ENCODE assay signal across 10 mouse cellular contexts in genomic region chr19:40995449-40996401, GRCm38 (mm10). TPM values are rescaled to one million over a fixed set of nuclear protein-coding genes. Genes with fewer than 3 reads are reported as not detected.
DNase-seq lines count a peak whose midpoint lies in the region; ATAC-seq and TF ChIP-seq lines count a peak whose summit lies in the region.
"Had no signal": no experiment of that assay in that cellular context is flagged by ENCODE, and none has a peak within 500 bp of the region (broad histone marks: within the 10 kb centered on the region; RNA-seq: fewer than 3 reads in every experiment).

No protein-coding gene starts in this region.

- no peak for TF ChIP-seq CTCF in lung, embryonic 14.5 days (IDR thresholded peaks at IDR 0.05; ENCODE audit: low read depth)
- no peak for TF ChIP-seq CTCF in brain, embryonic 14.5 days (IDR thresholded peaks at IDR 0.05; ENCODE audit: borderline replicate concordance, extremely low read depth, insufficient read depth, insufficient read length)
- TF ChIP-seq CTCF in spleen, adult 2 months (IDR thresholded peaks at IDR 0.05; ENCODE audit: extremely low read depth, insufficient read depth, insufficient read length, insufficient replicate concordance), result no peak

- H3K27me3 ChIP-seq in lung, embryonic 14.5 days (ENCODE audit: insufficient read depth, low read length), result no peaks in the 10 kb centered on the region
- H3K27me3 ChIP-seq in spleen, adult 2 months (ENCODE audit: control insufficient read depth, insufficient read depth, low read length), result no peaks in the 10 kb centered on the region
- H3K27me3 ChIP-seq in heart, embryonic 12.5 days (replicated peaks), result no peaks in the 10 kb centered on the region
- H3K27me3 ChIP-seq: midbrain, embryonic 13.5 days had no signal

- no peak for TF ChIP-seq POLR2A in brain, embryonic 14.5 days (IDR thresholded peaks at IDR 0.05; ENCODE audit: borderline replicate concordance, extremely low read depth, insufficient read depth, insufficient read length, poor library complexity, severe bottlenecking)
- TF ChIP-seq POLR2A in spleen, adult 2 months (IDR thresholded peaks at IDR 0.05; ENCODE audit: low read depth, low read length), result no peak; the same call in 1 of the 2 replicates

- H3K4me3 ChIP-seq in lung, embryonic 14.5 days (ENCODE audit: low read depth, low read length), result no peak overlapping the region
- peak overlapping the region; percentile 47 for H3K4me3 ChIP-seq in spleen, adult 2 months (ENCODE audit: extremely low read depth, insufficient read depth, insufficient read length)
- no peak overlapping the region for H3K4me3 ChIP-seq in heart, embryonic 12.5 days
- H3K4me3 ChIP-seq: midbrain, embryonic 13.5 days had no signal

- H3K9me3 ChIP-seq in lung, embryonic 14.5 days (ENCODE audit: low read depth, low read length), result no peaks in the 10 kb centered on the region
- no peaks in the 10 kb centered on the region for H3K9me3 ChIP-seq in heart, embryonic 12.5 days (replicated peaks)
- H3K9me3 ChIP-seq: midbrain, embryonic 13.5 days had no signal

- WGBS in lung, embryonic 14.5 days, result 40% methylated on average over 21 of the region's 21 CpGs
- 18% methylated on average over 21 of the region's 21 CpGs for WGBS in spleen, adult 2 months
- 54% methylated on average over 21 of the region's 21 CpGs for WGBS in heart, embryonic 12.5 days

- no peaks in the 10 kb centered on the region for H3K36me3 ChIP-seq in lung, embryonic 14.5 days (ENCODE audit: insufficient read depth)
- no peaks in the 10 kb centered on the region for H3K36me3 ChIP-seq in spleen, adult 2 months (ENCODE audit: control insufficient read depth, insufficient read depth, low read length)
- H3K36me3 ChIP-seq in heart, embryonic 12.5 days, result no peaks in the 10 kb centered on the region
- H3K36me3 ChIP-seq: midbrain, embryonic 13.5 days had no signal

- no peaks in the 10 kb centered on the region for H3K4me1 ChIP-seq in lung, embryonic 14.5 days (ENCODE audit: insufficient read depth)
- H3K4me1 ChIP-seq in spleen, adult 2 months (ENCODE audit: control insufficient read depth, insufficient read depth, insufficient read length), result peaks cover 31% of the 10 kb centered on the region
- H3K4me1 ChIP-seq in heart, embryonic 12.5 days (replicated peaks), result no peaks in the 10 kb centered on the region
- H3K4me1 ChIP-seq: midbrain, embryonic 13.5 days had no signal

- no peak for DNase-seq in lung, embryonic 14.5 days
- DNase-seq in lung, postnatal 10 days, result no peak
- peak; percentile 84 for DNase-seq in brain, embryonic 14.5 days (ENCODE audit: low read depth)
- peak; percentile 34 to 55 for DNase-seq in kidney, adult 8-10 months
- DNase-seq in spleen, adult 2 months (ENCODE audit: low read depth in 1 of 2, low spot score in 2 of 2), result peak; percentile 56 to 59
- DNase-seq in adrenal gland, adult (ENCODE audit: inconsistent age in 2 of 2, low spot score in 1 of 2), result no peak

- no peak overlapping the region for H3K9ac ChIP-seq in lung, embryonic 14.5 days
- H3K9ac ChIP-seq in heart, embryonic 12.5 days, result no peak overlapping the region
- H3K9ac ChIP-seq: midbrain, embryonic 13.5 days had no signal

- 0 out of 2 replicates have a peak overlapping the region, but pooled peaks have one; percentile 6 for H3K27ac ChIP-seq in lung, embryonic 14.5 days (ENCODE audit: low read depth)
- peak overlapping the region; percentile 91 for H3K27ac ChIP-seq in spleen, adult 2 months (ENCODE audit: insufficient read depth, low read length)
- H3K27ac ChIP-seq in heart, embryonic 12.5 days (ENCODE audit: poor library complexity, severe bottlenecking), result no peak overlapping the region
- H3K27ac ChIP-seq: midbrain, embryonic 13.5 days had no signal

- no peak for ATAC-seq in lung, embryonic 14.5 days (ENCODE audit: insufficient read depth)
- no peak for ATAC-seq in heart, embryonic 12.5 days (ENCODE audit: insufficient number of reproducible peaks, low FRiP score)
- ATAC-seq: midbrain, embryonic 13.5 days had no signal

- H3K4me2 ChIP-seq in lung, embryonic 14.5 days, result no peak overlapping the region
- no peak overlapping the region for H3K4me2 ChIP-seq in heart, embryonic 12.5 days
- H3K4me2 ChIP-seq: midbrain, embryonic 13.5 days had no signal

RNA-seq across cellular contexts. Expression of gene Blnk, which starts 1.4 kb away (rescaled TPM):
- polyA plus RNA-seq in lung, embryonic 14.5 days (2014; fragmentation: Nextera tagmentation; extraction: Ambion mirVana), result 0.83 and 1.2 TPM in 2 replicates
- 0.25 and 0.53 TPM in 2 replicates for polyA plus RNA-seq in brain, embryonic 14.5 days (2012; rRNA removed)
- 54.3 and 61.0 TPM in 2 replicates for polyA plus RNA-seq in spleen, adult 2 months (2012; rRNA removed)
- polyA plus RNA-seq in heart, embryonic 12.5 days (2016; fragmentation: Nextera tagmentation; extraction: Ambion mirVana), result 0.14 and 0.19 TPM in 2 replicates

RNA-seq across cellular contexts. Expression of gene Dntt, which starts 33.4 kb away (rescaled TPM):
- polyA plus RNA-seq in lung, embryonic 14.5 days (2014; fragmentation: Nextera tagmentation; extraction: Ambion mirVana), result 0.18 TPM in 1 of 2 replicates, not detected in the other
- 0.04 TPM in 1 of 2 replicates, not detected in the other for polyA plus RNA-seq in brain, embryonic 14.5 days (2012; rRNA removed)
- polyA plus RNA-seq in spleen, adult 2 months (2012; rRNA removed), result 0.43 and 0.89 TPM in 2 replicates
- not detected in 2 replicates for polyA plus RNA-seq in heart, embryonic 12.5 days (2016; fragmentation: Nextera tagmentation; extraction: Ambion mirVana)
- polyA plus RNA-seq: cortical plate, adult 2 months; stomach, embryonic 16.5 days had no signal

Comparison
In these comparisons a context has a peak if more than half of its experiments do, and no peak if none do; other contexts are left out.
1. DNase-seq: peak in brain, embryonic 14.5 days (single experiment), kidney, adult 8-10 months (2 of 2) and spleen, adult 2 months (2 of 2); none in lung, embryonic 14.5 days (single experiment), lung, postnatal 10 days (single experiment) and adrenal gland, adult (0 of 2).
2. RNA of gene Blnk, which starts 1.4 kb away (polyA plus RNA-seq): 54.3 to 61.0 TPM in spleen, adult 2 months; 0.83 to 1.2 TPM in lung, embryonic 14.5 days, 0.25 to 0.53 TPM in brain, embryonic 14.5 days and 0.14 to 0.19 TPM in heart, embryonic 12.5 days; every median in the first group is over 10 times any median in the second.